Mouse (Mus musculus) cerebellum, adult 8-10 months (tissue): ENCODE measurements around the gene Them7.
A peak's percentile ranks its signal among the peaks of the same experiment; 100 is the strongest.

Source experiments
- DNase-seq: peaks from one replicate; pipeline ENCODE4 v3.0.0; 2022

Gene Them7

DNA sequence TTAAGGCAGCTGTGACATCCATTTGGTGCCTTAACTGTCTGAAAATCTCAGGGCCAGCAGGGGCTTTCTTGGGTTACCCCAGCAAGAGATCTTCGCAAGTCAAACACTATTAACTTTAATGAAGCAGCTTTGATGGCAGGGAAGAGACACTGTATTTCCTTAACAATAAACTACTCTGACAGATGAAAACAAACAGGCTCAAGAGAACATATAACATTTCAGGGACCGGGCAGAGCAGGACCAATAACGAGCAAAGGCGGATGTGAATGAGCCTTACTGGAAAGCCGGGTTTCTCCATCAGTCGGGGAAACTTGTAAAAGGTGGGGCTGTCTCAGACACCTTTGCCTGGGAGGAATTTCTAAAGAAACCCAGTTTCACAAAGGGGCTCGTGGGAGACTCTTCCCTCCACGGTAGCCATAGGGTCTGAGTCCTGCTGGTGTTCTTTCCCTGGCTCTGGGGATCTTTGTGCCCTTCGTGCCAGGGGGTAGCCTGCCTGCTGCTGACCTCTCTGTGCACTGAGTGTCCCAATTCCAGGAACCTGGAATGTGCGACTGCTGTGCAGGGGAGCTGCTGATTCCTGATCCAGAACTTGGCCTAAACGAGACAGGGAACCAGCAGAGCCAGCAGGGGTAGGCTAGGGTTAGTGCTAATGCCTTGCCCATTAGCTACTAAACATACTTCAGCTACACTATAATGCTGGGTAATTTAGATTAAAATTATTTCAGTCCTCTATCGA lies 11.4 kb downstream of the Them7 start:
- DNase-seq = no peak

GRCm38 (mm10) chr2:105237424-105237823 lies 13.3 kb downstream of the Them7 start:
- no peak for DNase-seq

DNA sequence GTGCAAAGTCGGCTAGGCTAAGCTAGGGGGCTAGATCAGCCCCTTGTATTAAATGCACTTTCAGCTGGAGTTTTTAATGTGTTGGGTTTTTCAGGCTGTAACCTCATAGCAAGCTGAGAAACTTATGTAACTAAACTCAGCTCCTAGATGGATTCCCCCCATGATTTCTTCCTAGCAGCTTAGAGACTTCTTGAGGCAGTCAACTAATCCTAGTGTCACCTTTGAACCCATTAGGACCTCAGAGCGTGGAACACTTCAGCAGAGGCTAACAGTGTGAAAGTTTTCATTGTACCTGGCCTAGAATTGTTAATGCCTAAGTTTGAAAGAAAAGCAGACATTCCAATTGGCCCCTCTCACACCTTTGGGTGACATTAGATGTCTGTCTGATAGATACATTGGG lies 13.7 kb downstream of the Them7 start:
- no peak for DNase-seq

GRCm38 (mm10) chr2:105238775-105239174 lies 14.7 kb downstream of the Them7 start:
- DNase-seq = peak; percentile 5

DNA sequence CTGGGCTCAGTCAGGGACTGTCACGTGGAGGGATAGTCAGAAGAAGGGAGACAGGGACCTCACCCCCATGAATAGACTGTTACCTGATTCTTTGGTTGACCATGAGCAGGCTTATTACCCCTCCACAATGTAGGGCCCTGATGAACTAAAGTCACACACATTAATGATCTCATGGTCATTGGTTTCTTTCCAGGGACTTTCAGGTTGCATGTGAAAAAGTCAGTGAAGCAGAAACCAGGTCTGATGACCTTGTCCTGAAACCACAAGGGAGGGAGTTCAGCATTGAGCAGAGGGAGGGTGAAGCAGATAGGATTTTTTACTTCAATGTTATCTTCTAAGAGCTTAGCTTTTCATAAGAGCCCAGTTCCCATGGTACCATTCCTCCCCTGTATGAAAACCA lies 16.5 kb downstream of the Them7 start:
- no peak for DNase-seq

DNA sequence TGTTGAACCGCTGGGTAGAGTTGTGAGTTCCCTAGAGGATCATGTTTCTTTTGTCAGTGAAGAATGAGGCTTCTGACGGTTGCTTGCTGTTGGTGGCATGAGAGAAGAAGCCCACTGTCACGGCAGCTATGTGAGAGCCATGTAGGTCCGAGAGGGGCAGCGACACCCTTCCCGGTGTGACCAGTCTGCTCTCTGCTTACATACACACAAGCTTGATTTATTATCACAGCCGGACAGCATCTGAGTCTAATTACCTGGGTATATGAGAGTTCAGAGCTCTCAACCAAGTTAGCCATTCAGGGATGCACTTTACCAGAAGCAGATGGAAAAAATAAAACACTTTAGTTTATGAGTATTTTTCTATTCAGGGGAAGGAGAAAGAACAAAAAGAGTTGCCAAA lies 18.8 kb downstream of the Them7 start:
- DNase-seq = no peak

DNA sequence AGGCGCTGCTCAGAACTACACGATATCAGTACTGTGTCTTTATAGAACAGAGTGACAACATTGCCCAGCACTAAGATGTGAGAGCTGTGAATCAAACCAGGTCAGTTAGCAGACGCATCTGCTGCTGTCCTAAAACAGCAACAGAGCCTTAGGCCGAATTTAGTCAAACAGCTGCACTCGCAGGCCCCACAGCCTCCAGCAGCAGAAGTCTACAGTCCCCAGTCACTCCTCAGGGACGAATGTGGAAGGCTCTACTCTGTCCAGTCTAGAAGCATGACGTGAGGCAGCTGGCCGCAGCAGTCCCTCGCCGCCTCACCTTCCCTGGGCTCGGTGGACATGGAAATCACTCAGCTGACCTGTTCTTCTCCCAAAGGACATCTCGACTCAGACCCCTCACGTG lies 20.6 kb downstream of the Them7 start:
- no peak for DNase-seq

GRCm38 (mm10) chr2:105251978-105252377 lies 27.9 kb downstream of the Them7 start:
- no peak for DNase-seq

GRCm38 (mm10) chr2:105252824-105253223 lies 28.7 kb downstream of the Them7 start:
- DNase-seq = no peak

- no peak for DNase-seq
Measured at GRCm38 (mm10) chr2:105255457-105255856, 31.3 kb downstream of the Them7 start.

DNA sequence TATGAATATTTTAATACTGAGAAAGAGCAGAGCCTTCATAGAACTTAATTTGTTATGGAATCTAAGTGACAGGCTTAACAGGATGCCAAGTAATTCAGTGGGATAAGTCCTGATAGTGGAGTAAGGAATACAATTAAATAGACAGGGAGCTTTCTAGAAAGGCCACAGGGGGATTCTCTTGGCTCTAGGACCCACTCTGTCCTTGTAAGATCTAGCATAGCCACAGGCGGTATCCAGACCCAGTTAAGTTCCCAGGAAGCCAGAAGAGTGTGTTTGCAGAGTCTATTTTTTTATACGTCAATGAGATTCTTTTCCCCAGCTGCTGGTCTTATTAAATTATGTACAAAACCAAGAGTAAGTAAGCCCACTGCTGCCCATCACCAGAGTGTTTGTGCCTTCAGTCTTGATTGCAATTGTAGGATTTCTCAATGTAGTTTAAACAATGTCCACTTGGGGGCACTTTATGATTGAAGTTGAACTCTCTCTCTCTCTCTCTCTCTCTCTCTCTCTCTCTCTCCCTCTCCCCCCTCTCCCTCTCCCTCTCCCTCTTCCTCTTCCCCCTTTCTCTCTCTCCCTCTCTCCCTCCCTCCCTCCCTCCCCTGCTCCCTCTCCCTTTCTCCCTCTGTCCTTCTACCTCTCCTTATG lies 32.4 kb downstream of the Them7 start:
- no peak for DNase-seq

GRCm38 (mm10) chr2:105257376-105257775 lies 33.3 kb downstream of the Them7 start:
- no peak for DNase-seq

DNA sequence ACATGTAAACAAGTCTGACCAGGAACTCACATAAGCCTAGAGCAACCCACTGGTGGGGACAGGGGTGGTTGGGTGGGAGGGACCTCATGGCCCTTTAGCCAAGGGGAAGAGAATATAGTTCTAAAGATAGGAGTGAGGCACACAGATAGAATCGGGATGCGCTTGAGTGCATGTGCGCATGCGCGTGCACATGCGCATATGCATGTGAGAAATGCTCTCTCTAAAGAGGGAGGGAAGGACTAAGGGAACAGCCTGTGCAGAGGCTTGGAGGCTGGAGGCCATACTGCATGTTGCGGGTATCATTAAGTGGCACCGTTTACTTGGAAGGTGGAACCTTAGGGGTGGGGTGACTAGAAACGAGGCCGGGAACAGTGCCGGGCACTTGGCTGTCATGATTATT lies 37.2 kb downstream of the Them7 start:
- DNase-seq = no peak

DNA sequence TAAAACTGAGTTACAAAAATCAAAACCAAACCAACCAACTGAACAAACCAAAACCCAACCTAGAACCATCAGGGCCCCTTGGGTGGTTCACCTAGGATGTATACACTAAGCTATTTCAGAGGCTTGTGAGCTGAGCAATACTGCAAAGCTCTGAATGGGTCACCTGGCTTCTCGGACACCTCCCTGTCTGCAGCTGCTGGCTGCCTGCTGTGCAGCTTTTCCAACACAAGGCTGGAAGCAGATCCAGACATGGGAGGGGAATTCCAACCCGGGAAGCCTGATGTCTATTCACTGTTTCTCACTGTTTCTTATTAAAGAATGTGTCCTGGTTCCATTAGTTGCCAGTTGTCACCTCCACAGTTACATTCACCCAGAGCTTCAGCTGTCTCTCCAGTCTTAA lies 39.1 kb downstream of the Them7 start:
- no peak for DNase-seq

DNA sequence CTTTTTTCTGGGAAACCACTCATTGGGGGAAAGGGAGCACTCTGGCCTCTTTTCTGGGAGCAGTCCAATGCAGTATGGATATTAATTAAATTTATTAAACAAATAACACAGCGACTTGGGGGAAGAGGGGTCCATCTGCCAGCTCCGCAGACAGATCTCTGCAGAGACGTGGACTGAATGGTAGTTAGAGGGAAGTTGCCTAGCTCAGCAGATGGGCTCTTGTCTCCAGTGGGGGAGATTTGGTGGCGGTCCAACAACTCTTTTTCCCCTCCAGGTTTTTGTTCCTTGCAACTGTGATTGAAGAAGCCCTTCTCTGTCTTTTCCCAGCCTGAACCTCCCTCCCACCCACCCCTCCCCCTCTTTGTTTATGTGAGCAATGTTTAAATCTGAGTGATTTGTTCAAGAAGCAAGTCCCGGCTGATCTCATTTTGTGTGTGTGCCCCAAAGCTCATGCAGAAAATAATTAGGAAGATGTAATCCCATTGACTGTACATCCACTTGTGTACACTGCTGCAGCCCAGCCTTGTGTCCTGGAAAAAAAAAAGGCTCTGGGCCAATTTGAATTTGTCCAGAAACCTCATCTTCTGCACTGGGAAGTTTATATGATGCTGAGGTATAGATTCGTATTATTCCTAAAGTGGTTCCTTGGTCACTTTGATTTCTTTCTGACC lies 58.4 kb downstream of the Them7 start:
- DNase-seq = no peak

DNA sequence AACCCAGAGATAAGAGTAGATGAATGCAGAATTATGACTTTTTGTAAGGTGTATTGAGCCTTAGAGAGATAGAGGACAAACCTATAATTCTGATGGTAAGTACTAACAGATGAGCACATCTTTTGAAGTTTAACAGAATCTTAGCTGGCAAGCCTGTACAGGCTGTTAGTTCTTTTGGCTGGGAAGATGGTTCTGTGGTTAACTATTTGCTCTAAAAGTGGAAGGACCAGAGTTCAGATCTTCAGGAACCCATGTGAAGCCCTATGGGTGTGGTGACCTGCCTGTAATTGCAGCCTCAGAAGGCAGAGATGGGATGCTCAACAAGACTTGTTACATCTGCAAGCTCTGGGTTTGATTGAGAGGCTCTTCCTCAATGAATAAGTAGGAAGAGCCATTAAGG lies 59.7 kb downstream of the Them7 start:
- no peak for DNase-seq

GRCm38 (mm10) chr2:105284855-105285254 lies 60.7 kb downstream of the Them7 start:
- DNase-seq = no peak

DNA sequence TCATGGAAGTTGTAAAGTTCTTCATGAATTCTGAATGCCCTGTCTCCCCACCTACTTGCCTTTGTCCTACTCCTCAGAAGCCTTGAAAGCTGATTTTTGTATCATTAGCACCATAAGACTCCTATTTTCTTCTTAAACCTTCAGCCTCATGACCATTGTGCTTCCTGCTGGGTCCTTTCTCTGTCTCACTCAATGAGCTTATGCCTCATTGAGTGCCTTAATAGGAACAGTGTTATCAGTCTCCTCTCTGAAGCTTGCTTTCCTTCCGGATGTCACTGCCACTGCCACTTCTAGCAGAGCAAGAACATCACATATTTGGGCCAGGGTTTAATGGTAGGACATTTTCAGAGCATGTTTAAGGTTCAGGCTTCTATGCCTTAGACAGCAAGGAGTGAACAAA lies 71.7 kb downstream of the Them7 start:
- no peak for DNase-seq

GRCm38 (mm10) chr2:105298888-105299287 lies 74.8 kb downstream of the Them7 start:
- DNase-seq = no peak

- DNase-seq = no peak
Measured at GRCm38 (mm10) chr2:105301082-105301481, 77.0 kb downstream of the Them7 start.

DNA sequence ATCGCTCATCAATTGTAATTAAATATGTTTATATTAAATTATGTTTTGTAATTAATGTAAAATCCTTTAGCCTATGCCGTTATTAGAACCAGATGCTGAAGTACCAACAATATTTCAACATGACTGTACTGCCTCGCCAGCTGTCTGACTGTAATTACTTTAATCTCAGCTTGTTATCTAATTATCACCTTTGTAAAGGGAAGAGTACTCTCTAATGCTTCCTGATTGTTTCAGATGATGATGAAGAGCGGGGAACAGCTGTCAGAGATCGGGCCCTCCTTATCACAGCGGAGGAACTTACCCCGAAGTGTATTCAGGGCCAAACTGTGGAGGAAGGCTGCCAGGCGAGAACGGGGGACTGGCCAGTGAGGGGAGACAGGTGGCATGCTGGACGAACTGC lies 77.4 kb downstream of the Them7 start:
- no peak for DNase-seq

DNA sequence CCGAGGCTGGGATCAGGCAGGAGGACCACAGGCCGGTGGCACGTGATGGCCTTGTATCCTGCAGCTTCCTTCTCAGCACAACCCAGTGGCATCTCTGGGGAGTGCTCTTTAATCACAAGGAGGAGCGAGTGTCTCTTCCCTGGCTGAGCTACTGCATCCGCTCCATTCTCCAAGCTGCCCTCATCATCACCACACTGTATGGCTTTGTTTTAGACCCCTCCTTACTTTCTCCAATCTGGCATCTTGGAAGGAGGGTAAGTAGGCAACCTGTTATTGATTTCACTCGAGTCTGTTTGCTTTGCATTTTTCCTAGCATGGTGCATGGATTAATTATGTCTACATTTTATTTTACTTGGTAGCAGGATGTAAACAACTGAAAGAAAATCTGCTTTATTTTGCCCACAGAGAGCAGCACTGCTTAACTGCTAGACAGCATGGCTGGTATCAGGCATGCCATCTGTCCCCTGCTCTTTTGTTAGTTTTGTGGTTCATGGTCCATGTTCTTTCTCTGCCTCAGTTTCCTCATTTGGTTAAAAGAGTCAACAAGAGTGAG lies 79.9 kb downstream of the Them7 start:
- no peak for DNase-seq

DNA sequence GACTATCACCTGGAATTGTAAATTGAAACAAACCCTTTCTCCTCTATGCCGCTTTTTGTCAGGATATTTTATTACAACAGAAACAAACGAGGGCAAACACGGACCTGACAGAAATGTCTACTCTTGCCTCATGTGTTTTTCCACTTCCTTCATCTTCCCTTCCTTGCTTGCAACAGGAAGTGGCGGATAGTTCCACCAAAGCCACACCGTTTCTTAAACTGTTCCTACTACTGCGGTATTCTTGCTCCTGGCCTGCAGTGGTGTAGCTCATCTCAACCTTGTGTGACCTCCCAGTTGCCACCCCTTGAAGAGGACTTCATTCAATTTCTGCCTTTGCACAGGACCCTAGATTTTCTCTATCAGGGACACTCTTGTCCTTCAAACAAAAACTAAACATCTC lies 81.8 kb downstream of the Them7 start:
- DNase-seq = no peak

GRCm38 (mm10) chr2:105311414-105311813 lies 87.3 kb downstream of the Them7 start:
- no peak for DNase-seq
